Mouse (Mus musculus): Measurements from ENCODE around the gene Wdr61. TPM values are rescaled to one million over a fixed set of nuclear protein-coding genes. Genes with fewer than 3 reads are reported as not detected.
"Not testable (repeated sequence)": the region's sequence is repeated elsewhere in the genome, so short reads cannot be mapped to it uniquely, and the experiment has no call there.

Wdr61 gene
- polyA plus RNA-seq, 1 experiment from 2014 or later: 71.1 TPM

DNA sequence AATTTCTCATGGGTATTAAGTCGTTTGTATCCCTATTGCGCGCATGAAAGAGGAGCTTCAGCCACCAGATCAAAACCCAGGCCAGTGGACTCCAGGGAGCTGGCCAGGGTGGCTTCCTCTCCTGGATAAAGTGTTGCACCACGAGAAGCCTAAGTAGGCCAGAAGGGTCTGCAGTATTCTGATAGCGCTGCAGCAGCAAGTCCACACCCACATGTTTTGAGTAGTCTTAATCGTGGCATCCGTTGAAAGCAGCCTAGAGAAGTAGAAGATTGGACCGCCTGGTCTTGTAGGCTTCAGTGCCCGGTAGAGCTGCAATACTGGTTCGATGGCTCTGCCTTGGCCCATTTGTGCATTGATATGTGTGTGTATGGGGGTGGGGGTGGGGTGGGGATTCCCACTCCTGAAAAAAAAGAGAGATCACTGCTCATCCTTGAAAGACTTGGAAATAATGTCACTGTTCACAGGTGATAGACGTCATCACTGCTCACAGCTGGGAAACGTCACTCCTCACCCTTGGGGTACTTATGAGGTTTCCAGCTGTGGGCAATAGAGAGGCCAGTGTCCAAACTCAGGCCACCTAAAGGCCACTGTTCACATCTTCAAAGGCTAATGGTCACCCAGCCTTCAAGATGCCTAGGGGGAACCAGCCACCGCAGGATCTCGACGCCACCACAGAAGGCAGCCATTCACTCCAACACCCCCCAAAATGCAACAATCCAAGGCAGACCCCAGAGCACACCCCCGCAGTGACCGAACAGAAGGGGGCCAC lies 35.8 kb downstream of the Wdr61 start, which contains the start of gene Dnaja4:
Gene Dnaja4 (plus strand): TSS at position 556 of the 769 bp plus-strand sequence.
- Histone ChIP-seq H3K4me3 (ENCODE audit: low read depth, low read length) (peak within 1 kb of the TSS; percentile 82), H3K9me3 (replicated peaks; ENCODE audit: control insufficient read depth, low read length) (0 out of 2 replicates have a peak, but pooled peaks cover 2% of the 10 kb centered on the region), H3K4me1 (ENCODE audit: control insufficient read depth, low read depth, low read length) (peaks cover 45% of the 10 kb centered on the region), H3K9ac (ENCODE audit: low read depth, low read length) (peak within 1 kb of the TSS; percentile 89), H3K27me3 (ENCODE audit: control insufficient read depth, insufficient read depth, low read depth, low read length) (peaks cover 22% of the 10 kb centered on the region; the same call in 1 of the 2 replicates), H3K36me3 (ENCODE audit: control insufficient read depth, insufficient read depth) (no peaks in the 10 kb centered on the region), H3K4me2 (ENCODE audit: low read depth, low read length) (peak within 1 kb of the TSS; percentile 73), H3K27ac (ENCODE audit: low read length) (peak within 1 kb of the TSS; percentile 94)
- ATAC-seq (ENCODE audit: low read depth): peak; percentile 93
- WGBS (ENCODE audit: insufficient replicate concordance): 31% methylated on average over 17 of the region's 17 CpGs

DNA sequence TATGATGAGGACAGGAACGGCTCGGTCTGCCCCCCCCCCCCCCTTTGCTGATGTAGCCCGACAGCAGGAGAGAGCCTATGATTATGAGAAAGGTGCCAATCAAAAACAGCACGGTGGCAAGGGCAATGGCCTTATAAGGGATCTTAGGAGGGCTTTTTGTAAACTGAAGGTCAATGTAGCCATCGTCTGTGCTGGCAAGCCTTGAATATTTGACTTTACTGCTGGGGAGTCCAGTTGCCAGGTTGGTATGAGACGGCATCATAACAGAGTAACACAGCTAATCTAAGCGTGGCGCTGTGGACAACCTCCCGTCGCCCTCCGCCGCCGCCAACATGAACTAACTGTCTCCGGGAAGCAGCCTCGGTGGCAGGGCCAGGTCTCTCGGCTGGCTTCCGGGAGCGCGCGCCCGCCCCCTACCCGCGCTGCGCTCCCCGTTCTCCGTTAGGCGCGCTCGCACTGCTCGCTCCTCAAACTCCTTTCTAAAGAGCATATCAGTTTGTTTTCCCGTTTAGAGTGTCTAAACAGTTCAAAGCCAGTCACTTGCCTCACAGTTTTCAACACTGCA lies 43.0 kb downstream of the Wdr61 start:
- WGBS (ENCODE audit: insufficient replicate concordance): 5% methylated on average over 31 of the region's 31 CpGs
- not testable (repeated sequence) for H3K9me3 ChIP-seq (replicated peaks; ENCODE audit: control insufficient read depth, low read length)
- peak overlapping the region; percentile 15; the same call in 1 of the 2 replicates for H3K9ac ChIP-seq (ENCODE audit: low read depth, low read length)

DNA sequence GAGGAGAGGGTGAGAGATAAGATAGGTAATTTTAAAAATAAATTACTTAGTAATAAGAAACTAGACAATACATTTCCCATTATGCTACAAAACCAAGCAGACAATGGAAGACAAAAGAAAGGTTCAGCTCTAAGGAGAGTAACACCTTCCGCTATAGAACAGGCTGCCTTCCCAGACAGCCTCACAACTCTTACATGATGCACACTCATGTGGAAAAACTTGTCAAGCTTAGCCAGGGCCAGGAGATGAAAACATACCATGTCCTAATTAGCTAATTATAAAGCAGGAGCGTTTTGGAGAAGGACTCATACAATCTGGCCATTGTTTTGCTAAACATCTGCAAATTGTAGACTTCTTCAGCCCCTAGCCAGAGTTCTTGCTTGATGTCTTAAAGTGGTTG lies 43.6 kb downstream of the Wdr61 start:
- H3K27me3 ChIP-seq (ENCODE audit: control insufficient read depth, insufficient read depth, low read depth, low read length): peaks cover 11% of the 10 kb centered on the region
- not testable (repeated sequence) for H3K9ac ChIP-seq (ENCODE audit: low read depth, low read length); H3K4me3 ChIP-seq (ENCODE audit: low read depth, low read length); H3K4me2 ChIP-seq (ENCODE audit: low read depth, low read length); H3K4me1 ChIP-seq (ENCODE audit: control insufficient read depth, low read depth, low read length); H3K9me3 ChIP-seq (replicated peaks; ENCODE audit: control insufficient read depth, low read length); ATAC-seq (ENCODE audit: low read depth); H3K36me3 ChIP-seq (ENCODE audit: control insufficient read depth, insufficient read depth); H3K27ac ChIP-seq (ENCODE audit: low read length)
- 78% methylated on average over 2 of the region's 2 CpGs for WGBS (ENCODE audit: insufficient replicate concordance)

More for the DNA sequence above, 43.0 kb downstream of the Wdr61 start:
- H3K27me3 ChIP-seq (ENCODE audit: control insufficient read depth, insufficient read depth, low read depth, low read length): peaks cover 11% of the 10 kb centered on the region
- H3K4me1 ChIP-seq (ENCODE audit: control insufficient read depth, low read depth, low read length); H3K27ac ChIP-seq (ENCODE audit: low read length); H3K36me3 ChIP-seq (ENCODE audit: control insufficient read depth, insufficient read depth): not testable (repeated sequence)
- H3K4me2 ChIP-seq (ENCODE audit: low read depth, low read length): peak overlapping the region; percentile 58
- peak overlapping the region; percentile 42 for H3K4me3 ChIP-seq (ENCODE audit: low read depth, low read length)
- ATAC-seq (ENCODE audit: low read depth): peak; percentile 48

DNA sequence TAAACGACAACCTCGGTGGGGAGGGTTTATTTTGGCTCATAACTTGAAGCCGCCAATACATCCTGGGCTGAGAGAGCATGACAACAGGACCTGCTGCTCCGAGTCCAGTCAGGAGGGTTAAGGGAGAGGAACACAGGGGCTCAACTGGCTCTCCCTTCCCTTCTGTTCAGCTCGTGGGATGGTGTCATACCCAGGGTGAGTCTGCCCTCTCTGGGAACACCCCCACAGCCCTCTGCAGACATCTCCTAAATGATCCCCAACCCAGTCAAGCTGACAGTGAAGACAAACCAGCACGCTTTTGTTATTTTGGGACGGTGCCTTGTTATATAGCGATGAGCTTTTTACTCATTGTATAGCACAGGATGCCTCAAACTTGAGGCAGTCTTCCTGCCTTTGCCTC lies 44.9 kb downstream of the Wdr61 start:
- ATAC-seq (ENCODE audit: low read depth): no peak
- Histone ChIP-seq H3K4me1 (ENCODE audit: control insufficient read depth, low read depth, low read length) (peaks cover 3% of the 10 kb centered on the region; the same call in 1 of the 2 replicates), H3K9me3 (replicated peaks; ENCODE audit: control insufficient read depth, low read length) (no peaks in the 10 kb centered on the region), H3K36me3 (ENCODE audit: control insufficient read depth, insufficient read depth) (no peaks in the 10 kb centered on the region), H3K4me3 (ENCODE audit: low read depth, low read length) (no peak overlapping the region), H3K4me2 (ENCODE audit: low read depth, low read length) (no peak overlapping the region), H3K27ac (ENCODE audit: low read length) (no peak overlapping the region), H3K27me3 (ENCODE audit: control insufficient read depth, insufficient read depth, low read depth, low read length) (peaks cover 8% of the 10 kb centered on the region), H3K9ac (ENCODE audit: low read depth, low read length) (no peak overlapping the region)
- 66% methylated on average over 8 of the region's 8 CpGs for WGBS (ENCODE audit: insufficient replicate concordance)

DNA sequence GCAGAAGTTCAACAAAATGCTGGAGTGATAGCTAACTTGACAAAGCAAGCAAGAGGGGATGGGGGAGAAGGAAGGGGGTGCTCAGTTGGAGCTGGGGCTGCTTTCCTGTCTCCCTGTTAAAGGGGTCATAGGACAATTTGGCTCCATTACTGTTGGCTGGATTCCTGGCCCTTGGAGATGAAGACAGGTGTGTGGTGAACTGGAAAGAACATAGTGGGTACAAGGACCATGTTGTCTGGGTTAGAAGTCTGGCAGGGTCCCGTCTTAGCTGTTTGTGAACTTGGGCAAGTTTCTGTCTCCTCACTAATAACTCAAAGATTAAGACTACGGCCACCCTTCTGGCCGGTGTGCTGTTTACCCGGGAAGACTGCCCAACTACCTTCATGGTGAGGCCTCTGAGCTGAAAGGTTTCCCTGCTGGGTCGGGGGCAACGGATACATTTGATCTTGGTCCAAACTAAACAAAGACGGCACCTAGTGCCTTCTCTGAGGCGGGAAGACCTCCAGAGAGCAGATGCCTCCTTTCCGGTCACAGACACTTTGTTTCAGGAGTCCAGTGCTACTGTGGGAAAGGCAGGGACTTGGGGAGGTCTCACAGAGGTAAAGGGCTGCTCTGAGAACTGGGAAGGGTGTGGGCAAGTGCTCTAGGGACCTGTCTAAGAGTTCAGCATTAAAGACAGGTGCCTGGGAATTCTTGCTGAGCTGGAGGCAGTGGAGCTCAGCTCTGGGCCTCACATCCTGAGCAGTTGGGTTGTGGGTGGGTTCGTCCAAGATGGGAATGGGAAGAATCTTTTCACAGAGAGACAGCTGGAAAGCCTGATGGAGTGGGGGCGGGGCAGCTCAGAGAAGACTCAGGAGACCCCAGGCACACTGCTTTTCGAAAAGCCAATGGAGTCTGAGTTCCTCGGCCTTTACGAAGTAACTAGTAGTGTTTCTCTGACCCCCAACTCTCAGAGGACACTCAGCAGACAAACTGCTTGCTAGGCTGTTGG lies 46.8 kb downstream of the Wdr61 start:
- WGBS (ENCODE audit: insufficient replicate concordance): 62% methylated on average over 14 of the region's 14 CpGs
- Histone ChIP-seq H3K27ac (ENCODE audit: low read length) (no peak overlapping the region), H3K4me2 (ENCODE audit: low read depth, low read length) (no peak overlapping the region), H3K9me3 (replicated peaks; ENCODE audit: control insufficient read depth, low read length) (no peaks in the 10 kb centered on the region), H3K4me1 (ENCODE audit: control insufficient read depth, low read depth, low read length) (peaks cover 3% of the 10 kb centered on the region; the same call in 1 of the 2 replicates), H3K9ac (ENCODE audit: low read depth, low read length) (no peak overlapping the region), H3K4me3 (ENCODE audit: low read depth, low read length) (no peak overlapping the region), H3K36me3 (ENCODE audit: control insufficient read depth, insufficient read depth) (no peaks in the 10 kb centered on the region), H3K27me3 (ENCODE audit: control insufficient read depth, insufficient read depth, low read depth, low read length) (peaks cover 8% of the 10 kb centered on the region)
- no peak for ATAC-seq (ENCODE audit: low read depth)

DNA sequence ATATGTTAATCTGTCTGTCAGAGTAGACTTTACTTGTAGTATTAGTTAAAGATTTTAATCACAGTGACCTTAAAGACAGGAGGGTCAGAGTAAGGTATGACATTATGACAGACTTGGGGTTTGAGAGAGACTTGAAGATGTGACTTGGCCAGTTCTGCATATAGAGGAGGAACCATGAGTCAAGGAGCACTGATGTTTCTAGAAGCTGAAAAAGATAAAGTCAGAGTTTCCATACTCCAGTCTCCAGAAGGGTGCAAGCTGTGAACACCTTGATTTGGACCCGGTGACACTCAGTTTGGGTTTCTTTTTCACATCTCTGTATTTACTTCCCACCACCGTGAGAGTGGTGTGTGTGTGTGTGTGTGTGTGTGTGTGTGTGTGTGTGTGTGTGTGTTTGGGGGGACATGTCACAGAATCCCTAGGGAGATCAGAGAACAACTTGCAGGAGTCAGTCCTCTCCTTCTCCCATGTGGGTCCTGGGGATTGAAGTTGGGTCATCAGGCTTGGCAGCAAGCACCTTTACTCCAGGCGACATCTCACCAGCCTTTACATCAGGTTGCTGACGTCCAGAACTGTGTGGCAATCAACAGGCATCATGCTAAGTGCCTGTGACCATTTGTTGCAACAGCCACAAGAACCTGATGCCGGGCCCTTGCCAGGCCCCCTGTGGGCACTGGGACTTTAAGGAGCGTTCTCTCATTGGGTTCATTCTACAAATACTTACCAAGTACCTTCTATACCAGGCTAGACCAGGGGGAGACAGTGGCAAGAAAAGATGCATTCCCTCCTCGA lies 50.3 kb downstream of the Wdr61 start:
- 51% methylated on average over 7 of the region's 7 CpGs for WGBS (ENCODE audit: insufficient replicate concordance)
- peaks cover 3% of the 10 kb centered on the region; the same call in 1 of the 2 replicates for H3K27me3 ChIP-seq (ENCODE audit: control insufficient read depth, insufficient read depth, low read depth, low read length)

DNA sequence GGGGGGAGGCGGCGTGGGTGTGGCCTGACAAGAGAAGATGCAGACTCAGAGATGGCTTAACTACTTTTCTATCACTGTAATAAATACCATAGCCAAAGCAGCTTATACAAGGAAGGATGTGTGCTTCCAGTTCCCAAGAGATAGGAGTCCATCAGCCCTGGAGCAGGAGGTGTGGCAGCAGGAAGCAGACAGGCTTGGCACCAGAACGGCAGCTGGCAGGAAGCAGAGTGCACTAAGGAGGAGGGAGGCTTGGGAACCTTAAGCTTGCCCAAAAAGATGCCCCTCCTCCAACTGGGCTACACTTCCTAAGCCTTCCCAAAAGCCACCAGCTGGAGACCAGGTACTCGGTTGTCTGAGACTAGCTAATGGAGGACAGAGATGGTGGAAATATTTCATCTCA lies 51.5 kb downstream of the Wdr61 start:
- Histone ChIP-seq H3K27ac (ENCODE audit: low read length) (no peak overlapping the region), H3K27me3 (ENCODE audit: control insufficient read depth, insufficient read depth, low read depth, low read length) (peaks cover 6% of the 10 kb centered on the region; the same call in 1 of the 2 replicates), H3K4me1 (ENCODE audit: control insufficient read depth, low read depth, low read length) (no peaks in the 10 kb centered on the region), H3K36me3 (ENCODE audit: control insufficient read depth, insufficient read depth) (no peaks in the 10 kb centered on the region), H3K9ac (ENCODE audit: low read depth, low read length) (no peak overlapping the region), H3K9me3 (replicated peaks; ENCODE audit: control insufficient read depth, low read length) (no peaks in the 10 kb centered on the region), H3K4me2 (ENCODE audit: low read depth, low read length) (no peak overlapping the region), H3K4me3 (ENCODE audit: low read depth, low read length) (no peak overlapping the region)
- ATAC-seq (ENCODE audit: low read depth): no peak
- 46% methylated on average over 2 of the region's 4 CpGs for WGBS (ENCODE audit: insufficient replicate concordance)

More for the DNA sequence above, 50.3 kb downstream of the Wdr61 start:
- Histone ChIP-seq H3K4me2 (ENCODE audit: low read depth, low read length) (no peak overlapping the region), H3K9me3 (replicated peaks; ENCODE audit: control insufficient read depth, low read length) (no peaks in the 10 kb centered on the region), H3K36me3 (ENCODE audit: control insufficient read depth, insufficient read depth) (no peaks in the 10 kb centered on the region), H3K4me3 (ENCODE audit: low read depth, low read length) (no peak overlapping the region), H3K9ac (ENCODE audit: low read depth, low read length) (no peak overlapping the region), H3K4me1 (ENCODE audit: control insufficient read depth, low read depth, low read length) (no peaks in the 10 kb centered on the region), H3K27ac (ENCODE audit: low read length) (no peak overlapping the region)
- no peak for ATAC-seq (ENCODE audit: low read depth)

DNA sequence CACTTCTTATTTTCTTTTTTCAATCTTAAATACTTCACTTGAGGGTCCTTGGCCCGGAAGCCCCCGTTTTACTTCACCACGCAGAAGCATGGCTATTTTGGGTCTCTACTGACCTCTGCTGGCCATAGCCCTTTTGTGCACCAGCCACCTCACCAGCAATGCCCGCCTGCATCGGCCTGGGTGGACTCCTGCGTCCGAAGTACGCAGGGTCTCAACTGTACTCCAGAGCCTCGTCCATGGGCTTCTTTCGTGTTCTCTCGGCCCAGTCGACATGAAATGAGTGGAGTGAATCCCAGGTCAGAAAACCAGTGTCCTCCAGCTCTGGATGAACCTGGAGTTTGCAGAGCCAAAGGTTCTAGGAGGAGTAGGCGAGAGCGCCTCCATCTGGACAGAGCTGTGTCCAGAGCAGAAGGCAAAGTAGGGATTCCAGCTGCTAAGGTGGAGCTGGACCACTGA lies 57.8 kb downstream of the Wdr61 start:
- Histone ChIP-seq H3K4me3 (ENCODE audit: low read depth, low read length) (peak overlapping the region; percentile 41), H3K4me1 (ENCODE audit: control insufficient read depth, low read depth, low read length) (no peaks in the 10 kb centered on the region), H3K9ac (ENCODE audit: low read depth, low read length) (no peak overlapping the region), H3K36me3 (ENCODE audit: control insufficient read depth, insufficient read depth) (no peaks in the 10 kb centered on the region), H3K27me3 (ENCODE audit: control insufficient read depth, insufficient read depth, low read depth, low read length) (peaks cover 4% of the 10 kb centered on the region; the same call in 1 of the 2 replicates), H3K27ac (ENCODE audit: low read length) (no peak overlapping the region), H3K4me2 (ENCODE audit: low read depth, low read length) (peak overlapping the region; percentile 73), H3K9me3 (replicated peaks; ENCODE audit: control insufficient read depth, low read length) (no peaks in the 10 kb centered on the region)
- 3% methylated on average over 14 of the region's 14 CpGs for WGBS (ENCODE audit: insufficient replicate concordance)
- ATAC-seq (ENCODE audit: low read depth): peak; percentile 48; the same call in 1 of the 2 replicates
